Comparison of ENCODE assay signal across 7 mouse cellular contexts in the genomic region with DNA sequence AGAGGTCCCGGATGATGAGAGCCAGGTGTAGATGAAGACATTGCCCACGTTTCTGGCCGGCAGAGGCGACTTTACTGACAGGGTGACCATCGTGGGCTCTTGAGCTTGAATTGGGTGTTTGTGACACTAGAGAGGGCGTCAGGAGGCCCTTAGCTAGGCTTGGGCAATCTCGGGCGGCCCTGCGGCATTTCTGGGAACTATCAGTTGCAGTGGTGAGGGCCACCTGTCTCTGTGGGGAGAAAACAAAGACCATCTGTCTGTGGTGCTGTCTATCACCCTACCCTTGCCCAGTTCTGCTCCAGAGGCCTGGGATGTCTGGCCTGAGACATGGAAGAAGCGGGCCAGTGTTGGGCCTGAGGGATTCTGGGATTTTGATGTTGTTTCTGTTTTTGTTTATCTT.
DNase-seq lines count a peak whose midpoint lies in the region; ATAC-seq and TF ChIP-seq lines count a peak whose summit lies in the region.

No protein-coding gene starts in this region.

- H3K27ac ChIP-seq in thymus, adult 2 months (ENCODE audit: control insufficient read depth, insufficient read depth, low read length): no peak overlapping the region
- peak overlapping the region; percentile 95 for H3K27ac ChIP-seq in hindbrain, embryonic 13.5 days

- ATAC-seq in hindbrain, embryonic 13.5 days (ENCODE audit: low FRiP score): peak; percentile 14; the same call in 1 of the 2 replicates

- no peaks in the 10 kb centered on the region for H3K27me3 ChIP-seq in thymus, adult 2 months (ENCODE audit: control insufficient read depth, insufficient read depth, low read length)
- H3K27me3 ChIP-seq in hindbrain, embryonic 13.5 days: no peaks in the 10 kb centered on the region

- TF ChIP-seq POLR2A in thymus, adult 2 months (IDR thresholded peaks at IDR 0.05; ENCODE audit: control insufficient read depth, extremely low read depth, insufficient read depth, low read length, poor library complexity): no peak

- H3K36me3 ChIP-seq in thymus, adult 2 months (ENCODE audit: control insufficient read depth, insufficient read depth, low read length): no peaks in the 10 kb centered on the region
- no peaks in the 10 kb centered on the region for H3K36me3 ChIP-seq in hindbrain, embryonic 13.5 days

- H3K9me3 ChIP-seq in hindbrain, embryonic 13.5 days: 0 out of 2 replicates have a peak, but pooled peaks cover 4% of the 10 kb centered on the region

- H3K9ac ChIP-seq in hindbrain, embryonic 13.5 days: 0 out of 2 replicates have a peak overlapping the region, but pooled peaks have one; percentile 80

- no peak for DNase-seq in thymus, adult 2 months
- no peak for DNase-seq in thymus, postnatal 0 days (ENCODE audit: low spot score)
- peak; percentile 20 for DNase-seq in lung, postnatal 14 days
- DNase-seq in gastrocnemius, adult 18-20 months (ENCODE audit: low spot score): no peak
- no peak for DNase-seq in B cell, adult 2 months
- DNase-seq in right cerebral cortex, postnatal 36 days (ENCODE audit: low spot score in 2 of 2): no peak

- peak overlapping the region; percentile 67 for H3K4me2 ChIP-seq in hindbrain, embryonic 13.5 days

- H3K4me3 ChIP-seq in thymus, adult 2 months (ENCODE audit: control insufficient read depth, insufficient read depth, low read length): peak overlapping the region; percentile 11; the same call in 1 of the 2 replicates
- H3K4me3 ChIP-seq in hindbrain, embryonic 13.5 days: no peak overlapping the region

- no peak for TF ChIP-seq CTCF in thymus, adult 2 months (IDR thresholded peaks at IDR 0.05; ENCODE audit: borderline replicate concordance, control insufficient read depth, extremely low read depth, insufficient read depth, low read length, poor library complexity)

- peaks cover 15% of the 10 kb centered on the region for H3K4me1 ChIP-seq in thymus, adult 2 months (replicated peaks; ENCODE audit: control insufficient read depth, insufficient read depth, low read length)
- H3K4me1 ChIP-seq in hindbrain, embryonic 13.5 days (replicated peaks): peaks cover 26% of the 10 kb centered on the region

- 49% methylated on average over 10 of the region's 10 CpGs for WGBS in thymus, adult 2 months
- WGBS in hindbrain, embryonic 13.5 days: 79% methylated on average over 10 of the region's 10 CpGs
